Mouse (Mus musculus): ENCODE measurements at regions not wholly inside any gene's neighbourhood (a gene's known extent, or its start where the extent isn't known, plus 50 kb on each side); places are given as distances from the start of the nearest gene placed in this dataset.

- ATAC-seq (ENCODE audit: low TSS enrichment) = no peak
These were observed 69.6 kb upstream of the Slc35b4 start for GRCm38 (mm10) chr6:34246512-34246911.

- no peak for ATAC-seq (ENCODE audit: low TSS enrichment)
These were observed 66.1 kb upstream of the Slc35b4 start for GRCm38 (mm10) chr6:34243001-34243400.

GRCm38 (mm10) chr6:34242486-34242885 is 65.6 kb upstream of the Slc35b4 start:
- ATAC-seq (ENCODE audit: low TSS enrichment) = no peak

GRCm38 (mm10) chr6:34235132-34235531 is 58.2 kb upstream of the Slc35b4 start:
- no peak for ATAC-seq (ENCODE audit: low TSS enrichment)

GRCm38 (mm10) chr6:34234443-34235020 is 57.6 kb upstream of the Slc35b4 start:
- ATAC-seq (ENCODE audit: low TSS enrichment) = no peak

GRCm38 (mm10) chr6:34230768-34231381 is 54.0 kb upstream of the Slc35b4 start:
- peak; percentile 55; the same call in 1 of the 2 replicates for ATAC-seq (ENCODE audit: low TSS enrichment)

- ATAC-seq (ENCODE audit: low TSS enrichment) = no peak
These were observed 50.2 kb upstream of the Slc35b4 start for GRCm38 (mm10) chr6:34227131-34227530.

Measured in frontal cortex, adult (tissue).